Mouse (Mus musculus): ENCODE results near the gene Iba57.

Iba57 gene

GRCm38 (mm10) chr11:59174189-59174838, 10.8 kb upstream of the Iba57 start:
- no peak for DNase-seq (ENCODE audit: low spot score)

GRCm38 (mm10) chr11:59170549-59170948, 7.0 kb upstream of the Iba57 start:
- no peak for DNase-seq (ENCODE audit: low spot score)

GRCm38 (mm10) chr11:59169807-59170206, 6.3 kb upstream of the Iba57 start:
- no peak for DNase-seq (ENCODE audit: low spot score)

- no peak for DNase-seq (ENCODE audit: low spot score)
Measured at GRCm38 (mm10) chr11:59165616-59166241, 2.2 kb upstream of the Iba57 start.

DNA sequence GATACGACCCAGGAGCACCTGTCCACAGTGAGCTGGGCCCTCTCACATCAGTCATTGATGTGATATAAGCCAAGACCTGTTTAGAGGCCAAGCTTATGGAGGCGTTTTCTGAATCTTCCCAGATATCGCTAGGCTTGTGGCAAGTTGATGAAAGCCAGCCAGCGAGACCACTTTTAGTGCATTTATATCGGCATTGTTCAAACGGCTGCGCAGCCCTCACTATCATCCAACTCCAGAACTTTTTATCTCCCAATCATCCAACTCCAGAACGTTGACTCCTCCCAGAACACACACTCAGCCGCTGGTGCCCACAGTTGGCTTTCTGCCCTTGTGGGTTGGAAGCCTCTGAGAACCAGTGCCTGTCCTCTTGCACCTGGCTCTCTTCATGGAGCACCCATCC, 845 bp upstream of the Iba57 start:
- DNase-seq (ENCODE audit: low spot score), result no peak

GRCm38 (mm10) chr11:59162443-59163254, 890 bp downstream of the Iba57 start:
- no peak for DNase-seq (ENCODE audit: low spot score)

DNA sequence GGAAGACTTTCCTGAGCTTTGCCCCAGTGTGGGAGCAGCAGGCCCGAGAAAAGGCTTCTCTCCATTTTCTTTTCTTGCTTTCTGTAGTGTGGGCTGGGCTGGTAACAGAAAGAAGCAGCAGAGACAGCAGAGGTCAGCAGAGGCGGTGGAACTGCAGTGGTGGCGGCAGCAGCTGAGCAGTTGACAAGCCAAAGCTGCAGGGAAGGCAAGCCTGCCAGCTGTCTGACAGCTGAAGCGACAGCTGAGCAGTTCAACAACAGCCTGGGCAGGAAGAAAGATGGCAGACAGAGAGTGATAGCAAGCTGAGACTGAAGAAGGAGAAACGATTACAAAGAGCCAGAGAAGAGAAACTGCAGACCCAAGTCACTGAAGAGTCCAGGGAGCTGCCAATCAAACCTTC, 2.1 kb downstream of the Iba57 start:
- no peak for DNase-seq (ENCODE audit: low spot score)

DNA sequence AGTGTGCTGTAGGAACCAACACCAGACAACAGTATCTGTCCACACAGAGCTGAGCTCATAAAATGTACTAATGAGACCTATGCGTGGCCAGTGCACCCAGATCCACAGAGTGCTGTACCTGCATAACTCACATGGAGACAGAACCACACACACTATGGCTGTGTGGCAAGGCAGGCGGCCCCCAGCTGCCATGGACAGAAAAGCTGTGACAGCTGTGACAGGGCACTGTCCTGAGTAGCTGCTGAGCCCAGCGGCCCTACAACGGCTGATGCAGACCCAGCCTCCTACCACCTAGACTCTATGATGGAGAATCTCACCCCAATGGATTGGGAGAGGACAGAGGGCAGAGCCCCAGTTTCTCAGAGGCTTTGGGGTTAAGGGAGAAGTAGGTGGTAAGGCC, 4.0 kb downstream of the Iba57 start:
- no peak for DNase-seq (ENCODE audit: low spot score)

DNA sequence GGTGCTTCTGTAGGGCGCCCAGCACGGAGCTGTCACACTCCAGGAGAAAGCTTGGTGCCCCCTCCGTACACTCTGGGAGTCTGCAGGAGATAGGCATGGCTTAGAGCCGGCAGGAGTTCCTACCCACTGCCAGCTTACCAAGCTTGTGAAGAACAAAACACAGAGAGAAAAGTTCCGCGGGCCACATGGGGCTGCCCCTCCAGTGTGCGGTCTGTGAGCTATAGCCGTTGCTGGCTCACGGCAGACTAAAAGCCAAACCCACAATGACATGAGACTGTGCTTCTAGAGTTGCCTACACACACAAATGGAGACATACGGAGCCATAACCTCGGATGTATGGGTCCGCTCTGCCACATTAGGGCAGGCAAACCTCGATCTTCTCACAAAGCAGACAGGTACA, 4.4 kb downstream of the Iba57 start:
- DNase-seq (ENCODE audit: low spot score), result no peak

DNA sequence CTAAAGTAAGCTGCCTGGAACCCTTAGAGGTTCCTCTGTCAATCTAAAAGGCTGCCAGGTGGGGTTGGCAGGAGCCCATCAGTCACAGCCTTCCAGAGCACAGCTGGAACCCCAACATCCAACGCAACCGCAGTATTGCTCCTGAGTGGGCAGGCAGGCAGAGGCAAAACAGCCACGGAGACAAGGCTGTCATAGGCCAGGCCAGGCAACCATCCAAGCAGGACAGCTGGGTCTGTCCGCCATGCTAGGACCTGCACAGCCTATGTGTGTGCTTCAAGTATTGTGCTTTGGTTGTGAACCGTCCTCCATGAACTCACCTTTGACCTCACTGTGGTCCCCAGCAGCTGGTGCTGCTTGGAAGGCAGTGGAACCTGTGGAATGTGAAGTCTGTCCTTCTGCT, 7.6 kb downstream of the Iba57 start:
- no peak for DNase-seq (ENCODE audit: low spot score)

DNA sequence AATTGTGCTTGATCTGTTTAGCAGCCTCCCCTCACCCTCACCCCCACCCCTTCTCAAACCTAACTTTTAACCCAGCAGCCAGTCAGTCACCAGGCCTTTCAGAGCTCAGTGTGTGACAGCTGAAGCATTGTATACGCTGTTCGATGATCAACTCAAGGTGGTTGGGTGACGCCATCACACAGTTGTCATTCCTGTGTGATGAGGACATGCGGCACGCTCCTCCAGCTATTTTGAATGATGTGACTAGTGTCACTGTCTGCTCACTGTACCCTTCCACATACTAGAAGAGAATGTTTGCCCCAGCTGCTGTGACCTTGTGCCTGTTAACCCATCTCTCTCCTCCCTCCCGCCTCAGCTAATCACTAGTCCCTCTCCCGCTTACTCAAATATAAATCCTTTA, 9.3 kb downstream of the Iba57 start:
- DNase-seq (ENCODE audit: low spot score), result no peak

- no peak for DNase-seq (ENCODE audit: low spot score)
Measured at GRCm38 (mm10) chr11:59151729-59152128, 11.8 kb downstream of the Iba57 start.

DNA sequence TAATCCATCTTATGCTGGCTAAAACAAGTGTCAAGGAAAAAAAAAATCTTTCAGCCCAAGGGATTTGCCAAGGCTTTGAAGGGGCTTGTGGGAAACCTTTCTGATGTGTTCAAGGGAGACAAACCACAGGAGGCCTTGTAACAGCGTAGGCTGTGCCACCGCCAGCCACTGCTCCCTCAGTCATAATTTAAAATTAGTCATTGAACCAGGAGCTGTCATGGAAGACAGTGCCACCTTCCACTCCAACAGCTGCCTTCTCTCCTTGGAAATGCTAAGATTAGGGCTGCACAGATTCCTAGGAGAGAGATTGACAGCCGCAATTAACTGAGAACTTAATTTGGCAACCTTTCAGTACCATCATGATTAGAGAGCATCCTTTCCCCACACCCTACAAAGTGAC, 14.2 kb downstream of the Iba57 start:
- DNase-seq (ENCODE audit: low spot score), result no peak

- no peak for DNase-seq (ENCODE audit: low spot score)
Measured at GRCm38 (mm10) chr11:59142962-59143361, 20.6 kb downstream of the Iba57 start.

GRCm38 (mm10) chr11:59141772-59142370, 21.7 kb downstream of the Iba57 start:
- DNase-seq (ENCODE audit: low spot score), result no peak

- DNase-seq (ENCODE audit: low spot score), result no peak
Measured at GRCm38 (mm10) chr11:59138537-59139486, 24.7 kb downstream of the Iba57 start.

GRCm38 (mm10) chr11:59136994-59137706, 26.4 kb downstream of the Iba57 start:
- DNase-seq (ENCODE audit: low spot score), result no peak

- no peak for DNase-seq (ENCODE audit: low spot score)
Measured at GRCm38 (mm10) chr11:59135904-59136452, 27.6 kb downstream of the Iba57 start, which contains the start of gene Obscn. Gene Obscn, minus strand, starts transcription at chr11:59136402.

DNA sequence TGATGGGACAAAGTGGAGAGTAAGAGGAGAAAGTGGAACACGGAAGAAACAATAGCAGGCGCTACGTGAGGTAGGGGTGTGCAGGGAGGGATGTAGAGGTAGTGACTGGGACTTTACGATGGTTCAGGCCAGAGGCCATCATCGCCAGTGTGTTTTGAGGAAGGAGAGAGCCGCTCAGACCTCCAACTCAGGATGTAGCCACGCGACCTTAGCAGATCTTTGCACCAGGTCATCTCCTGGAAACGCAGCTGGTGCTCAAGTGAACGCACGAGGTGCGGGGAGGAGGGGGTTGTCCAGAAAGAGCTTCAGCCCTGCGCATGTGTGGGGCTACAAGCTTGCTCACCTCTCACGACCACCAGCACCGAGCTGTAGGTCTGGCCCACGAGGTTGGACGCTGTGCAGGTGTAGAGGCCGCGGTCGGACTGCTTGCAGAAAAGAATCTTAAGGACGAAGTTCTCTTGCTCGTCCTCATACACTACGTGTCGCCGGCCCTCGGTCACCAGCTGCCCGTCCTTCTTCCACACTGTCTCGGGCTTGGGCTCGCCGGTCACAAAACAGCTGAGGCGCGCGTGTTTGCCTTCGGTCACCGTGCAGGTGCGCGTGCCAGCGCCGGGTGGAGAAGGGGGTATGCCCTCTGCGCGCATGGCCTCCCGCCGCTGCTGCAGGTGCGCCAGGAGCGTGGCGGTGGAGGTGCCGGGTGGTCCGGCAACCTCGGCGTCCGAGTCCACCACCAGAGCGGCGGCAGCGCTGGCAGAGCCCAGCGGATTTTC, 28.3 kb downstream of the Iba57 start:
- no peak for DNase-seq (ENCODE audit: low spot score)
